Mouse (Mus musculus): Measurements from ENCODE around the gene Tnfsf14. TPM values are rescaled to one million over a fixed set of nuclear protein-coding genes. Genes with fewer than 3 reads are reported as not detected.

The Tnfsf14 gene
- total RNA-seq, 2 experiments from 2014 or later: not detected

DNA sequence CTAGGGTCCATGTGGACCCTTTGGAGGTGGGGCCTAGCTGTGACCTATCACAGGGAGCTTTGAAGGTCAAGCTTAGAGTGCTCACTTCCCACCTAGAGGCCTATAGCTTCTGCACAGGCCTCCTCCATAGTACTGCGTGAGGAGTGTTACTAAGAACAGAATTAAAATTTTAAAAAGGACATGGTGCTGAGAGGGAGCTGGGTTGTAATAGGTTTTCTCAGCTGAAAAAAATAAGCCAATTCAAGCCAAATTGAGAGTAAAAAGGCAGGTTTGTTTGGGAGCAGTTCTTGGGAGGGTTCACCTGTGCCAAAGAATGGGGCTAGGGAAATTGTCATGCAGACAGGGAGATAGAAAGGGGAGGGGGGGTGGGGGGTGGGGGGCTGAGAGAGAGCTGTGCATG, 48.9 kb downstream of the Tnfsf14 start:
- no peak for TF ChIP-seq CTCF (conservative IDR thresholded peaks at IDR 0.05)
- Histone ChIP-seq H3K27ac (no peak overlapping the region), H3K4me3 (no peak overlapping the region)
- no peak for DNase-seq (ENCODE audit: low spot score in 2 of 2)

- H3K27ac ChIP-seq: no peak overlapping the region
- no peak overlapping the region for H3K4me3 ChIP-seq
- no peak for TF ChIP-seq CTCF (conservative IDR thresholded peaks at IDR 0.05)
- DNase-seq (ENCODE audit: low spot score in 2 of 2): no peak
These were observed 50.3 kb downstream of the Tnfsf14 start for GRCm38 (mm10) chr17:57143704-57144103.

GRCm38 (mm10) chr17:57139708-57140107, 54.3 kb downstream of the Tnfsf14 start:
- TF ChIP-seq CTCF (conservative IDR thresholded peaks at IDR 0.05): no peak

More at GRCm38 (mm10) chr17:57139708-57140107, 54.3 kb downstream of the Tnfsf14 start:
- Histone ChIP-seq H3K4me3 (no peak overlapping the region), H3K27ac (no peak overlapping the region)
- DNase-seq (ENCODE audit: low spot score in 2 of 2): no peak

Small RNAs within 50 kb of the gene (microRNA-seq; reads per million reads assigned to microRNA genes)
- gene Mir6978: 0 to 0.55 reads per million in 2 experiments

Other genes with a start within 250 kb of the Tnfsf14 start
- gene Acer1, start 212.1 kb downstream of the Tnfsf14 start, total RNA-seq (2021): not detected
- 10 to 100 TPM; 70.3 to 71.1 TPM for gene Clpp, start 203.9 kb downstream of the Tnfsf14 start, total RNA-seq (2021)
- gene Alkbh7, start 196.8 kb downstream of the Tnfsf14 start, total RNA-seq (2021): 10 to 100 TPM; 23.9 to 24.0 TPM
- not detected for gene Pspn, start 194.2 kb downstream of the Tnfsf14 start, total RNA-seq (2021)
- 10 to 100 TPM; 61.2 to 63.2 TPM for gene Gtf2f1, start 182.9 kb downstream of the Tnfsf14 start, total RNA-seq (2021)
- under 1 TPM in 1 of 2 experiments, not detected in 1; 0.64 TPM for gene Gm17949, start 182.7 kb downstream of the Tnfsf14 start, total RNA-seq (2021)
- 100 to 1,000 TPM; 115 to 120 TPM for gene Khsrp, start 162.7 kb downstream of the Tnfsf14 start, total RNA-seq (2021)
- gene Slc25a41, start 152.5 kb downstream of the Tnfsf14 start, total RNA-seq (2021): not detected
- gene Crb3, start 135.1 kb downstream of the Tnfsf14 start, total RNA-seq (2021): under 1 TPM in 1 of 2 experiments, not detected in 1; 0.64 TPM
- gene Slc25a23, start 134.3 kb downstream of the Tnfsf14 start, total RNA-seq (2021): 100 to 1,000 TPM; 373 to 393 TPM
- 1 to 10 TPM; 1.4 to 2.0 TPM for gene Dennd1c, start 115.7 kb downstream of the Tnfsf14 start, total RNA-seq (2021)
- gene Tubb4a, start 106.4 kb downstream of the Tnfsf14 start, total RNA-seq (2021): 100 to 1,000 TPM; 558 TPM
- gene Tnfsf9, start 88.9 kb downstream of the Tnfsf14 start, total RNA-seq (2021): under 1 TPM; 0.37 to 0.38 TPM
- gene Cd70, start 44.4 kb downstream of the Tnfsf14 start, total RNA-seq (2021): not detected
- under 1 TPM; 0.97 to 0.98 TPM for gene C3, start 34.0 kb upstream of the Tnfsf14 start, total RNA-seq (2021)
- gene Gpr108, start 54.3 kb upstream of the Tnfsf14 start, total RNA-seq (2021): 10 to 100 TPM; 24.0 to 24.8 TPM
- gene Trip10, start 55.3 kb upstream of the Tnfsf14 start, total RNA-seq (2021): 1 to 10 TPM; 8.2 to 9.8 TPM
- gene Vav1, start 84.9 kb upstream of the Tnfsf14 start, total RNA-seq (2021): 1 to 10 TPM; 2.8 to 3.2 TPM
- gene Adgre1, start 164.5 kb upstream of the Tnfsf14 start, total RNA-seq (2021): 1 to 10 TPM; 4.5 to 6.2 TPM

Measured in layer of hippocampus, adult 2 months (tissue).